Mouse (Mus musculus): Measurements from ENCODE around the gene Tap2. TPM values are rescaled to one million over a fixed set of nuclear protein-coding genes. Genes with fewer than 3 reads are reported as not detected.

Tap2 gene
- 74.2 and 121 TPM in 2 replicates for polyA plus RNA-seq (2012; rRNA removed; ENCODE audit: low replicate concordance)

GRCm38 (mm10) chr17:34203444-34203843 is at the start of gene Tap2:
Gene Tap2, plus strand, starts transcription at chr17:34203527.

GRCm38 (mm10) chr17:34187261-34187916 is 15.9 kb upstream of the Tap2 start, which contains the start of the genes Tap1 and Psmb9:
Gene Tap1, plus strand, starts transcription at chr17:34187553.
Gene Psmb9, minus strand, starts transcription at chr17:34187764.

GRCm38 (mm10) chr17:34196941-34197894 is 6.1 kb upstream of the Tap2 start, which contains the start of gene Psmb8:
Gene Psmb8, plus strand, starts transcription at chr17:34197721.

GRCm38 (mm10) chr17:34238706-34239105 is 35.4 kb downstream of the Tap2 start, which contains the start of gene H2-Ob:
Gene H2-Ob, plus strand, starts transcription at chr17:34238903.

GRCm38 (mm10) chr17:34257594-34258375 is 54.5 kb downstream of the Tap2 start, which contains the start of gene H2-Ab1:
Gene H2-Ab1, plus strand, starts transcription at chr17:34257689.

Other genes with a start within 250 kb of the Tap2 start
- 68.7 and 74.9 TPM in 2 replicates for gene Vps52, start 247.7 kb upstream of the Tap2 start, polyA plus RNA-seq (2012; rRNA removed; ENCODE audit: low replicate concordance)
- gene Rps18, start 247.5 kb upstream of the Tap2 start, polyA plus RNA-seq (2012; rRNA removed; ENCODE audit: low replicate concordance): 283 and 376 TPM in 2 replicates
- 6,978 and 9,315 TPM in 2 replicates for gene H2-K1, start 203.2 kb upstream of the Tap2 start, polyA plus RNA-seq (2012; rRNA removed; ENCODE audit: low replicate concordance)
- gene Ring1, start 178.8 kb upstream of the Tap2 start, polyA plus RNA-seq (2012; rRNA removed; ENCODE audit: low replicate concordance): 29.1 and 42.5 TPM in 2 replicates
- 89.2 and 219 TPM in 2 replicates for gene H2-Ke6, start 175.5 kb upstream of the Tap2 start, polyA plus RNA-seq (2012; rRNA removed; ENCODE audit: low replicate concordance)
- gene Slc39a7, start 171.8 kb upstream of the Tap2 start, polyA plus RNA-seq (2012; rRNA removed; ENCODE audit: low replicate concordance): 148 and 187 TPM in 2 replicates
- gene Rxrb, start 171.7 kb upstream of the Tap2 start, polyA plus RNA-seq (2012; rRNA removed; ENCODE audit: low replicate concordance): 62.9 and 110 TPM in 2 replicates
- gene Col11a2, start 164.1 kb upstream of the Tap2 start, polyA plus RNA-seq (2012; rRNA removed; ENCODE audit: low replicate concordance): 1.8 and 4.3 TPM in 2 replicates
- 59.6 and 112 TPM in 2 replicates for gene H2-Oa, start 111.2 kb upstream of the Tap2 start, polyA plus RNA-seq (2012; rRNA removed; ENCODE audit: low replicate concordance)
- gene H2-DMa, start 84.0 kb upstream of the Tap2 start, polyA plus RNA-seq (2012; rRNA removed; ENCODE audit: low replicate concordance): 180 and 191 TPM in 2 replicates
- 112 and 199 TPM in 2 replicates for gene Brd2, start 80.9 kb upstream of the Tap2 start, polyA plus RNA-seq (2012; rRNA removed; ENCODE audit: low replicate concordance)
- gene H2-DMb2, start 60.2 kb upstream of the Tap2 start, polyA plus RNA-seq (2012; rRNA removed; ENCODE audit: low replicate concordance): 125 and 219 TPM in 2 replicates
- gene H2-DMb1, start 50.5 kb upstream of the Tap2 start, polyA plus RNA-seq (2012; rRNA removed; ENCODE audit: low replicate concordance): 243 and 276 TPM in 2 replicates
- 81.6 and 135 TPM in 2 replicates for gene Tap1, start 16.0 kb upstream of the Tap2 start, polyA plus RNA-seq (2012; rRNA removed; ENCODE audit: low replicate concordance)
- gene Psmb9, start 15.8 kb upstream of the Tap2 start, polyA plus RNA-seq (2012; rRNA removed; ENCODE audit: low replicate concordance): 108 and 188 TPM in 2 replicates
- gene Psmb8, start 5.8 kb upstream of the Tap2 start, polyA plus RNA-seq (2012; rRNA removed; ENCODE audit: low replicate concordance): 204 and 242 TPM in 2 replicates
- gene H2-Ob, start 35.4 kb downstream of the Tap2 start, polyA plus RNA-seq (2012; rRNA removed; ENCODE audit: low replicate concordance): 117 and 123 TPM in 2 replicates
- 2,992 and 3,635 TPM in 2 replicates for gene H2-Ab1, start 54.2 kb downstream of the Tap2 start, polyA plus RNA-seq (2012; rRNA removed; ENCODE audit: low replicate concordance)
- 1,227 and 1,651 TPM in 2 replicates for gene H2-Aa, start 84.3 kb downstream of the Tap2 start, polyA plus RNA-seq (2012; rRNA removed; ENCODE audit: low replicate concordance)
- gene H2-Eb1, start 102.3 kb downstream of the Tap2 start, polyA plus RNA-seq (2012; rRNA removed; ENCODE audit: low replicate concordance): 606 and 611 TPM in 2 replicates
- 4.9 and 5.3 TPM in 2 replicates for gene H2-Eb2, start 122.1 kb downstream of the Tap2 start, polyA plus RNA-seq (2012; rRNA removed; ENCODE audit: low replicate concordance)
- 1.8 and 3.7 TPM in 2 replicates for gene Btnl2, start 151.3 kb downstream of the Tap2 start, polyA plus RNA-seq (2012; rRNA removed; ENCODE audit: low replicate concordance)
- gene Btnl1, start 173.6 kb downstream of the Tap2 start, polyA plus RNA-seq (2012; rRNA removed; ENCODE audit: low replicate concordance): 0.20 TPM in 2 replicates
- gene BC051142, start 195.3 kb downstream of the Tap2 start, polyA plus RNA-seq (2012; rRNA removed; ENCODE audit: low replicate concordance): 0.99 and 1.6 TPM in 2 replicates